Mouse (Mus musculus): ENCODE data around the gene Chmp2a.

GRCm38 (mm10) chr7:13042511-13042910 is 7.9 kb upstream of the Chmp2a start:
- no peak for TF ChIP-seq POLR2AphosphoS5 (IDR thresholded peaks at IDR 0.05; ENCODE audit: borderline replicate concordance, low read depth, low read length)
- no peak for TF ChIP-seq CTCF (IDR thresholded peaks at IDR 0.05 in 2 of 3, conservative IDR thresholded peaks at IDR 0.05 in 1 of 3; ENCODE audit: control insufficient read depth in 1 of 3, insufficient read depth in 1 of 3, low read depth in 2 of 3, low read length in 3 of 3, poor library complexity in 1 of 3, severe bottlenecking in 1 of 3)
- no peak for TF ChIP-seq TBP (IDR thresholded peaks at IDR 0.05; ENCODE audit: low read depth, low read length)
- TF ChIP-seq POLR2A (IDR thresholded peaks at IDR 0.05; ENCODE audit: control insufficient read depth in 1 of 2, insufficient read depth in 1 of 2, low read depth in 1 of 2, low read length in 2 of 2, poor library complexity in 1 of 2), result no peak
- TF ChIP-seq HCFC1 (IDR thresholded peaks at IDR 0.05; ENCODE audit: low read depth, low read length), result no peak
- TF ChIP-seq MAZ (IDR thresholded peaks at IDR 0.05; ENCODE audit: low read depth, low read length), result no peak
- no peak for TF ChIP-seq ZKSCAN1 (IDR thresholded peaks at IDR 0.05; ENCODE audit: low read depth, low read length)
- no peak for TF ChIP-seq NRF1 (IDR thresholded peaks at IDR 0.05; ENCODE audit: insufficient read depth, low read depth, low read length, poor library complexity, severe bottlenecking)
- TF ChIP-seq GABPA (IDR thresholded peaks at IDR 0.05; ENCODE audit: low read depth, low read length), result no peak

All from MEL (cell line).